Comparison of ENCODE assay signal across 27 mouse cellular contexts in the genomic region with DNA sequence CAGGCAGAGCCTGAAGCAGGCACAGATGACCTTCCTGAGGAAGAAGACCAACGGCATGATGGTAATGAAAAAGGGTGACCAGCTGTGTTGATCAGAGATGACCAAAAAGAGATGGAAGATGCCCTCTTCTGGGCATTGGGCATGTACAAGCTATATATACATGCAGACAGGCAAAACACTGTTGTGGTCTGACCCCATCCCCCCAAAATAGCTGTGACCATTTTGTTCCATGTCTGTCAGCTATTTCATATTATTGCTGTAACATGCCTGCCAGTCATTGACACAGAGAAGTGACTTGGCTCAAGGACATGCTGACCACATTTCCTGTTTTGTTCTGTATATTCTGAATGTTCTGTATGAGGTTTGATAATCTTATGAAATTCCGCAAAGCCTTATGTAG. TPM values are rescaled to one million over a fixed set of nuclear protein-coding genes. Genes with fewer than 3 reads are reported as not detected.
A peak's percentile ranks its signal among the peaks of the same experiment; 100 is the strongest.
DNase-seq lines count a peak whose midpoint lies in the region; ATAC-seq and TF ChIP-seq lines count a peak whose summit lies in the region.
"Had no signal": no experiment of that assay in that cellular context is flagged by ENCODE, and none has a peak within 500 bp of the region (broad histone marks: within the 10 kb centered on the region; RNA-seq: fewer than 3 reads in every experiment).

No protein-coding gene starts in this region.

- peak; percentile 25 for TF ChIP-seq CTCF in lung, postnatal 0 days (IDR thresholded peaks at IDR 0.05)

- no peaks in the 10 kb centered on the region for H3K9me3 ChIP-seq in lung, postnatal 0 days (ENCODE audit: low read length)
- H3K9me3 ChIP-seq in midbrain, embryonic 14.5 days (ENCODE audit: control insufficient read depth, low read length): no peaks in the 10 kb centered on the region
- H3K9me3 ChIP-seq: embryonic facial prominence, embryonic 10.5 days; embryonic facial prominence, embryonic 15.5 days; heart, embryonic 15.5 days; intestine, embryonic 15.5 days; limb, embryonic 12.5 days; neural tube, embryonic 13.5 days had no signal

- WGBS in lung, postnatal 0 days: 42% methylated on average over 2 of the region's 2 CpGs
- 83% methylated on average over 2 of the region's 2 CpGs for WGBS in midbrain, embryonic 14.5 days

- TF ChIP-seq EP300 in lung, postnatal 0 days (IDR thresholded peaks at IDR 0.05): peak; percentile 65

- ATAC-seq in lung, postnatal 0 days: peak; percentile 82
- ATAC-seq in erythroblast, adult 5-6 weeks (replicated peaks; ENCODE audit: low FRiP score, poor library complexity, severe bottlenecking): 0 out of 2 replicates have a peak, but pooled peaks have one; percentile 33
- peak; percentile 88 for ATAC-seq in megakaryocyte, adult 5-6 weeks (ENCODE audit: poor library complexity, severe bottlenecking)
- ATAC-seq in midbrain, embryonic 14.5 days (ENCODE audit: low FRiP score, low TSS enrichment): no peak
- ATAC-seq: CD4-positive, CD25-positive, alpha-beta regulatory T cell, adult 4 months; forebrain, embryonic 14.5 days; hindbrain, embryonic 16.5 days; intestine, embryonic 15.5 days; Patski had no signal

- H3K36me3 ChIP-seq in lung, postnatal 0 days (ENCODE audit: insufficient read depth, low read length): no peaks in the 10 kb centered on the region
- no peaks in the 10 kb centered on the region for H3K36me3 ChIP-seq in midbrain, embryonic 14.5 days (ENCODE audit: control insufficient read depth, insufficient read depth, low read length)
- H3K36me3 ChIP-seq: embryonic facial prominence, embryonic 10.5 days; embryonic facial prominence, embryonic 15.5 days; heart, embryonic 15.5 days; intestine, embryonic 15.5 days; limb, embryonic 12.5 days; neural tube, embryonic 13.5 days had no signal

- H3K9ac ChIP-seq in lung, postnatal 0 days (replicated peaks; ENCODE audit: low read depth): no peak overlapping the region
- no peak overlapping the region for H3K9ac ChIP-seq in midbrain, embryonic 14.5 days (replicated peaks; ENCODE audit: low read length)
- H3K9ac ChIP-seq: embryonic facial prominence, embryonic 15.5 days; heart, embryonic 15.5 days; intestine, embryonic 15.5 days; limb, embryonic 12.5 days; neural tube, embryonic 13.5 days had no signal

- H3K4me2 ChIP-seq in lung, postnatal 0 days (replicated peaks; ENCODE audit: low read depth, low read length): no peak overlapping the region
- no peak overlapping the region for H3K4me2 ChIP-seq in midbrain, embryonic 14.5 days (ENCODE audit: low read length)
- H3K4me2 ChIP-seq: embryonic facial prominence, embryonic 15.5 days; heart, embryonic 15.5 days; intestine, embryonic 15.5 days; limb, embryonic 12.5 days; midbrain, embryonic 11.5 days; neural tube, embryonic 13.5 days had no signal

- peak; percentile 71 for DNase-seq in lung, postnatal 0 days (ENCODE audit: low spot score)
- no peak for DNase-seq in lung, postnatal 14 days
- no peak for DNase-seq in MN1 (ENCODE audit: low spot score)
- no peak for DNase-seq in midbrain, embryonic 14.5 days
- DNase-seq in cerebellum, postnatal 10 days: no peak
- DNase-seq: adrenal gland, postnatal 10 days; cerebellum, adult 11-12 months; cerebellum, postnatal 14 days; gastrocnemius, postnatal 36 days; kidney, adult 8-10 months; kidney, postnatal 14 days; layer of hippocampus, adult 9-11 months; thymus, adult 2 months; thymus, postnatal 4 days had no signal

- H3K27ac ChIP-seq in lung, postnatal 0 days (ENCODE audit: low read length): no peak overlapping the region
- no peak overlapping the region for H3K27ac ChIP-seq in midbrain, embryonic 14.5 days (replicated peaks; ENCODE audit: low read depth, low read length)
- H3K27ac ChIP-seq: embryonic facial prominence, embryonic 10.5 days; embryonic facial prominence, embryonic 15.5 days; heart, embryonic 15.5 days; intestine, embryonic 15.5 days; limb, embryonic 12.5 days; neural tube, embryonic 13.5 days had no signal

- H3K4me3 ChIP-seq in lung, postnatal 0 days (ENCODE audit: low read depth, low read length): no peak overlapping the region
- H3K4me3 ChIP-seq in midbrain, embryonic 14.5 days (replicated peaks; ENCODE audit: low read depth, low read length): no peak overlapping the region
- H3K4me3 ChIP-seq: embryonic facial prominence, embryonic 10.5 days; embryonic facial prominence, embryonic 15.5 days; heart, embryonic 15.5 days; intestine, embryonic 15.5 days; limb, embryonic 12.5 days; neural tube, embryonic 13.5 days had no signal

- no peaks in the 10 kb centered on the region for H3K4me1 ChIP-seq in lung, postnatal 0 days (ENCODE audit: insufficient read depth, low read depth, low read length)
- no peaks in the 10 kb centered on the region for H3K4me1 ChIP-seq in midbrain, embryonic 14.5 days (ENCODE audit: control insufficient read depth, insufficient read depth, low read length)
- H3K4me1 ChIP-seq: embryonic facial prominence, embryonic 10.5 days; embryonic facial prominence, embryonic 15.5 days; intestine, embryonic 15.5 days; limb, embryonic 12.5 days; neural tube, embryonic 13.5 days had no signal

- H3K27me3 ChIP-seq in lung, postnatal 0 days (replicated peaks; ENCODE audit: insufficient read depth, low read length): no peaks in the 10 kb centered on the region
- no peaks in the 10 kb centered on the region for H3K27me3 ChIP-seq in midbrain, embryonic 14.5 days (ENCODE audit: control insufficient read depth, insufficient read depth, low read length)
- H3K27me3 ChIP-seq: embryonic facial prominence, embryonic 15.5 days; heart, embryonic 15.5 days; intestine, embryonic 15.5 days; limb, embryonic 12.5 days; neural tube, embryonic 13.5 days; Patski had no signal

RNA-seq across cellular contexts. Expression of gene 1700017B05Rik, which starts 56.6 kb away (rescaled TPM):
- 15.6 TPM in 2 replicates for polyA plus RNA-seq in lung, postnatal 0 days (2015; fragmentation: Nextera tagmentation; extraction: Ambion mirVana)
- 24.5 and 32.9 TPM in 2 replicates for total RNA-seq in erythroblast, adult 5-6 weeks (2015; ENCODE audit: low replicate concordance)
- 15.5 and 16.6 TPM in 2 replicates for total RNA-seq in erythroblast, adult 5-6 weeks (2017; ENCODE audit: low replicate concordance)
- 15.6 and 17.9 TPM in 2 replicates for total RNA-seq in megakaryocyte, adult 5-6 weeks (2015)
- total RNA-seq in megakaryocyte, adult 5-6 weeks (2017): 8.4 and 15.1 TPM in 2 replicates
- 3.3 and 4.4 TPM in 2 replicates for polyA plus RNA-seq in midbrain, embryonic 14.5 days (2014; fragmentation: Nextera tagmentation; extraction: Ambion mirVana)
